Mouse (Mus musculus): ENCODE data around the gene Asb18.

DNA sequence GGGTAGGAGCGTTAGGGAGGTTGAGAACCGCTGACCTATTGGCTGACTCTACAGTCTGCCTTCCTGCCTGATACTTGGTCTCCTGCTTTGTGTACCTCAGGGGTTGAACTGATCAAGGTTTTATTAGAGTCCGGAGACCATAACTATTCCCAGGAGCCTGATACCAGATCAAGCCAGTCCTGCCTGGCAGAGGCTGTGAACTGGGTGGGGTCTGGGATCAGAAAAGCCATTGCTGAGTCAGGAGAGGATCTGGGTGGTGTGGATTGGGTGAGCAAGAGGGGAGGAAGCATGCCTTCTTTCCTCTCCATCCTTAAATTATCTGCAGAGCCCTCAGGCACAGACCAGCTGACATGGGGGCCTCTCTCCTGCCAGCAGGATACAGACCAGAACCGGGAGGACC is 55.1 kb downstream of the Asb18 start:
- TF ChIP-seq POLR2A (IDR thresholded peaks at IDR 0.05; ENCODE audit: insufficient read depth, low read depth, low read length), result no peak
- no peak for TF ChIP-seq CTCF (IDR thresholded peaks at IDR 0.05)

All from heart, adult 2 months (tissue).